Mouse (Mus musculus) liver, embryonic 13.5 days (tissue): ENCODE results near the gene Homer2. TPM values are rescaled to one million over a fixed set of nuclear protein-coding genes. Genes with fewer than 3 reads are reported as not detected.

Experiments used
- ATAC-seq: fragments of 200-750 bp; cut with Nextera tagmentation; 2 replicates; pipeline ENCODE4 v1.8.0; 2017; ENCODE audit warnings: low read depth, mild to moderate bottlenecking, moderate number of reproducible peaks, moderate library complexity
- DNase-seq: peaks from one replicate; pipeline ENCODE4 v3.0.0; 2022
- H3K27ac ChIP-seq: fragments of 300-500 bp; sonication (generic); 2 replicates; pipeline ENCODE4 v1.5.1; 2015; ENCODE audit warnings: moderate library complexity, mild to moderate bottlenecking, inconsistent platforms
- H3K27me3 ChIP-seq: fragments of 300-500 bp; sonication (generic); 2 replicates; pipeline ENCODE4 v1.6.1; 2015; ENCODE audit warnings: mild to moderate bottlenecking, inconsistent platforms
- H3K36me3 ChIP-seq: fragments of 300-500 bp; sonication (generic); 2 replicates; pipeline ENCODE4 v1.6.1; 2015; ENCODE audit warnings: mild to moderate bottlenecking, inconsistent platforms
- H3K4me1 ChIP-seq: fragments of 300-500 bp; sonication (generic); replicated peaks from 2 replicates; pipeline ENCODE4 v1.6.1; 2015; ENCODE audit warnings: inconsistent platforms
- H3K4me2 ChIP-seq: fragments of 300-500 bp; sonication (generic); 2 replicates; pipeline ENCODE4 v1.6.1; 2015; ENCODE audit warnings: inconsistent platforms, mild to moderate bottlenecking, moderate library complexity
- H3K4me3 ChIP-seq: fragments of 300-500 bp; sonication (generic); replicated peaks from 2 replicates; pipeline ENCODE4 v1.5.1; 2015; ENCODE audit warnings: mild to moderate bottlenecking, inconsistent platforms
- H3K9ac ChIP-seq: fragments of 300-500 bp; sonication (generic); 2 replicates; pipeline ENCODE4 v1.6.1; 2015; ENCODE audit warnings: mild to moderate bottlenecking, inconsistent platforms
- H3K9me3 ChIP-seq: fragments of 300-500 bp; sonication (generic); replicated peaks from 2 replicates; pipeline ENCODE4 v1.6.1; 2016; ENCODE audit warnings: inconsistent platforms
- WGBS: fragments of 180-500 bp; shearing (Covaris S2); methylation state at CpG from one replicate; pipeline ENCODE4 v1.1.7; 2015; ENCODE audit not compliant: insufficient replicate concordance; 5-methylcytosine and 5-hydroxymethylcytosine counted together
- polyA plus RNA-seq: library from polyadenylated mRNA; unstranded; fragments of >200 nt; fragmentation: Nextera tagmentation; extraction: Ambion mirVana; gene quantifications from 2 replicates; pipeline ENCODE4 v1.2.1, GENCODE M21; 2015

The Homer2 gene
- polyA plus RNA-seq, 1 experiment from 2014 or later = 5.7 TPM

DNA sequence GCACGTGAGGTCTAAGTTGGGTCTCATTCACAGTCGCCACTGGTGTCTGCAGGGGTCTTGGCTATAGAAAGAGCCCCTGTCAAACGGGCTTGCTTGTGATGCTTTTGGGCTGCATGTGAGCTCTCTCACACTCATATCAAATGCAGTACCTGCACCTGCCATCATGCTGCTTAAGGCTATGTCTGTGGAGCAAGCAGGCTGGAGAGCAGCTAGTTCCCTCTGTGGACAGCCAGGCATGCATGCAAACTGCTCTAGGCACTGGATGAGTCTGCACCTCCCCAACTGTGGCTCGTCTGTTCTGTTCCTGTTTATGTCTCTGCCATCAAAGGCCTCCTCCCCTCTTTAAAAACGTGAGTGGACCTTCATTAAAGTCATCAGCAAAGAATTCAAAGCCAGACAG lies 100.9 kb downstream of the Homer2 start:
- Histone ChIP-seq H3K4me2 (no peak overlapping the region), H3K27me3 (no peaks in the 10 kb centered on the region), H3K27ac (peak overlapping the region; percentile 72; the same call in 1 of the 2 replicates), H3K4me3 (no peak overlapping the region), H3K9me3 (no peaks in the 10 kb centered on the region), H3K4me1 (peaks cover 49% of the 10 kb centered on the region), H3K9ac (no peak overlapping the region), H3K36me3 (no peaks in the 10 kb centered on the region)
- 55% methylated on average over 5 of the region's 5 CpGs for WGBS
- DNase-seq (no peak), ATAC-seq (no peak)

DNA sequence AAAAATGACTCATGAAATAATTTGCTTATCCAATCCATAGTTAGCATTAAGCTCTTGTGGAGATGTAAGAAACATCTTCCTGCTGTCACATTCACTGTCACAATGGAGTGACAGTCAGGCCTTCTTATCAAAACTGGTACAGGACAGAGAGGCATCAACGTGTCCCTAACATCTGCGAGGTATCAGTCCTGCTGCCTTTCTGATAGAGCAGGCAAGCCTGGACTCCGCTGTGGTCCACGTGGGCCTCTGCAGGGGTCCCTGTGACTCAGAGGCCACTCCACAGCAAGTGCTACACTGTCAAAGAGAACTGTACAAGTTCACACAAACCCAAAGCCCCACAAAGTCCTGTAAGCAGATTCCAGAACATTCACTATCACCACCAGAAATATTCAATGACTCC lies 101.8 kb downstream of the Homer2 start:
- H3K36me3 ChIP-seq = no peaks in the 10 kb centered on the region
- H3K9me3 ChIP-seq = no peaks in the 10 kb centered on the region
- H3K27me3 ChIP-seq = no peaks in the 10 kb centered on the region
- H3K4me3 ChIP-seq = no peak overlapping the region
- DNase-seq = peak; percentile 74
- peak overlapping the region; percentile 72 for H3K27ac ChIP-seq
- peak overlapping the region; percentile 29 for H3K4me2 ChIP-seq
- ATAC-seq = peak; percentile 94
- peaks cover 49% of the 10 kb centered on the region for H3K4me1 ChIP-seq
- WGBS = 14% methylated on average over 4 of the region's 4 CpGs
- peak overlapping the region; percentile 40; the same call in 1 of the 2 replicates for H3K9ac ChIP-seq

DNA sequence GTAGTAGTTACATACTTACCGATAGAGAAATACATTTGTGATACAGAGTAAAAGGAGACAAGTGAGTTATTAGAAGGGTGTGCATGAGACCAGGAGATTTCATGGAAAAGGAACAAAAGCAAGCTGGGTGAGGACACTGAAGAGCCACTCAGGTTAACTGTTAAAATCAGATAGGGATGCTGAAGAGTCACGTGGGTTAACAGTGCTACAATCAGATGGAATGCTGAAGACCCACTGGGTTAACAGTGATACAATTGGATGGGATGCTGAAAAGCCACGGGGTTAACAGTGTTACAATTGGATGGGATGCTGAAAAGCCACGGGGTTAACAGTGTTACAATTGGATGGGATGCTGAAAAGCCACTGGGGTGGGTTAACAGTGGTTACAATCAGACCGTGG lies 102.3 kb downstream of the Homer2 start:
- WGBS = 30% methylated on average over 5 of the region's 5 CpGs
- no peaks in the 10 kb centered on the region for H3K9me3 ChIP-seq
- no peaks in the 10 kb centered on the region for H3K36me3 ChIP-seq
- H3K4me2 ChIP-seq = 0 out of 2 replicates have a peak overlapping the region, but pooled peaks have one; percentile 10
- ATAC-seq = peak; percentile 37
- H3K27ac ChIP-seq = peak overlapping the region; percentile 77
- no peak for DNase-seq
- no peak overlapping the region for H3K9ac ChIP-seq
- H3K27me3 ChIP-seq = no peaks in the 10 kb centered on the region
- H3K4me1 ChIP-seq = peaks cover 47% of the 10 kb centered on the region
- H3K4me3 ChIP-seq = no peak overlapping the region

DNA sequence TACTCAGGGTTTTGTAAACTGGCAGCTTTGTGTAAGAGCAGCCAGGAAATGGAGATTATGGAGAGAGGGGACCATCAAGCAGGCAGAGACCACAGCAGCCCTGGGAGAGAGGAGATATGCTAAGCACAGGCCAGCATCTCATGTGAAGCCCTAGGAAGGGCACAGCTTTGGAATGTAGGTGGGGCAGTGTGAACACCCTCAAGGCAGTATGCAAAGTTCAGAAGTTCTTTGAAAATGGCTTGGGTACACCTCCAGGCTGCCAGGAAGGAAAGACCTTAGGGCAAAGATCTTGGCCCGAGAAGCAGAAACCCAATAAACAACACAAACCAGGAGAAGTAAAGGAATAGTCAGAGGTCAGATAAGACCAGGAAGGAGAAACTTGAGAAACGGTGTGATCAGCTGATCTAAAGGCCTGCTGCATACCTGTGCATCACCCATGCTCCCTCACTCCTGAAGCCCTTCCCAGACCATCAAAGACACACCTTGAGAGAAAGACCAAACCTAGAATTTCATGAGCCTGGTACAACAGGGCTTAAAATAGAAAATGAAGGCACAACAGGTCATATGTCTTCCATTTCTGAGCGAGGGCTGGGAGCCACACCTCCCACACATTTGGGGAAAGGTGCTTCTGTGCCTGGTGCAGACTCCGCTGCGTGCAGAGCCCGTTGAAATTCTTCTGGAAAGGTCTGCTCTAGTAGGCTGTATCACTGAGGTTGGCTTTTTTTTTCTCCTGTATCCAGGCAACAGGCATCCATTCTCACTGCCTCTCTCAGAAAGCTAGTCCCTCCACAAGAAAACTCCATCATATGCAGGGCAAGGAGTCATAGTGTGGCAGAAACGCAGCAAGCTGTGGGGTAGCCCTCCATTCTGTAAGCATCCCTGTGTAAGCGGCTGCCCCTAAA lies 107.7 kb downstream of the Homer2 start:
- Histone ChIP-seq H3K4me3 (no peak overlapping the region), H3K9me3 (no peaks in the 10 kb centered on the region), H3K4me2 (no peak overlapping the region), H3K9ac (no peak overlapping the region), H3K27ac (no peak overlapping the region), H3K4me1 (peaks cover 10% of the 10 kb centered on the region), H3K27me3 (no peaks in the 10 kb centered on the region), H3K36me3 (peaks cover 46% of the 10 kb centered on the region)
- no peak for DNase-seq
- 75% methylated on average over 8 of the region's 8 CpGs for WGBS
- no peak for ATAC-seq

DNA sequence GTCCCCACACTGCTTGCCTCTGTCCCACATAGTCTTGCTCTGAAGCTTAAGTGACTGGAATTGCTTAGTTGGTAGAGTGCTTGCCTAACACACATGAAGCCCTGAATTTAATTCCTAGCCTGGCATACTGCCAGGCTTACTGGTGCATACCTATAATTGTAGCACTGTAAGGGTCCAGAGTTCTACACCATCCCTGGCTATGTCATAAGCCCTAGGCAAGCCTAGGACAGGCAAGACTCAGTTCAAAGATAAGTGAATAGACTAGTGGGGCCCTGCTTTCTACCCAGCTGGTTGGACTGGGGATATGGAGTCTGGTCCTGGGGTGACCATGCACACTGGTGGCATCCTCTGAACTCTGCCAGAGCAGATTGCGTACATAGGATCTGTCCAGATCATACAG lies 109.7 kb downstream of the Homer2 start:
- no peak overlapping the region for H3K9ac ChIP-seq
- no peak overlapping the region for H3K4me2 ChIP-seq
- no peak overlapping the region for H3K4me3 ChIP-seq
- no peak overlapping the region for H3K27ac ChIP-seq
- H3K9me3 ChIP-seq = no peaks in the 10 kb centered on the region
- peaks cover 66% of the 10 kb centered on the region for H3K36me3 ChIP-seq
- no peaks in the 10 kb centered on the region for H3K4me1 ChIP-seq
- DNase-seq (no peak), ATAC-seq (no peak)
- no peaks in the 10 kb centered on the region for H3K27me3 ChIP-seq
- WGBS = 95% methylated on average over 1 of the region's 1 CpGs

DNA sequence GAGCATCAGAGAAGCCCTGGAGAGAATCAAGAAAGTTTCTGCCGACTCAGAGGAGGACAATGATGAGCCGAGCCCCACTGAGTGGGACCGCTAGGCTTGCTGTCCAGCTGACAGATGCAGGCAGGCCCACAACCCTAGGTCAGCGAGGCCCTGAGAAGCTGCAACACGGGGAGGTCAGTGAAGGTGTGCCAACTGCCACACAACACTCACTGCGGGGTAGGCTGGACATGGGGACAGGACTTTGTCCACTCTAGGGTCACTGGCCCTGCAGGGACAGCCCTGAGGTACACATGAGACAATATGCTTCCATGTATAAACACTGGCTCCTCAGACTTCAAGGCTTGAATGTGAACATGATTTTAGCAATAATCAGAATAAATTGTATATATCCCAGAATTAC lies 111.2 kb downstream of the Homer2 start:
- WGBS = 81% methylated on average over 6 of the region's 6 CpGs
- Histone ChIP-seq H3K4me1 (no peaks in the 10 kb centered on the region), H3K36me3 (peaks cover 81% of the 10 kb centered on the region), H3K4me3 (no peak overlapping the region), H3K9ac (no peak overlapping the region), H3K27ac (no peak overlapping the region), H3K4me2 (no peak overlapping the region), H3K9me3 (no peaks in the 10 kb centered on the region), H3K27me3 (no peaks in the 10 kb centered on the region)
- no peak for DNase-seq
- ATAC-seq = 0 out of 2 replicates have a peak, but pooled peaks have one; percentile 34

DNA sequence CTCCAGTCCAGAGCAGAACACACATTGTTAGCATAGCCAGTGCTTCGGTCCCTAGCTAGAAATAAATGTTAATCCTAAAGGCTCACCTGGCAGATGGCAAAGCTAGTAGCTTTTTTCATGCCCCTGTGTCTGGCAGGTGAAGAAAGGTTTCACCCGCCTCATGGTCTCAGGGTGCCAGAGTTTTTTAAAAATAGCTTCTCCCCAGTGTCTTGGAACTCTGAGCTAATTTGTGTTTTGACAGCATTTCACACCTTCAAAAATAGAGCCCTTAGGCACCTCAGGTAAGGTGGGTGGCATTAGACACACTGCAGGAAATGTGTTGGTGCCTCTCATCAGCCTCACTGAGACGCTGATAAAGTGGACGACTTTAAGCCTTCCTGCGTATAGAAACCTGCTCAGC lies 112.3 kb downstream of the Homer2 start:
- peaks cover 92% of the 10 kb centered on the region for H3K36me3 ChIP-seq
- no peaks in the 10 kb centered on the region for H3K9me3 ChIP-seq
- H3K4me2 ChIP-seq = no peak overlapping the region
- WGBS = 84% methylated on average over 5 of the region's 5 CpGs
- H3K4me1 ChIP-seq = no peaks in the 10 kb centered on the region
- ATAC-seq (no peak), DNase-seq (no peak)
- no peak overlapping the region for H3K27ac ChIP-seq
- no peak overlapping the region for H3K4me3 ChIP-seq
- no peaks in the 10 kb centered on the region for H3K27me3 ChIP-seq
- H3K9ac ChIP-seq = no peak overlapping the region

DNA sequence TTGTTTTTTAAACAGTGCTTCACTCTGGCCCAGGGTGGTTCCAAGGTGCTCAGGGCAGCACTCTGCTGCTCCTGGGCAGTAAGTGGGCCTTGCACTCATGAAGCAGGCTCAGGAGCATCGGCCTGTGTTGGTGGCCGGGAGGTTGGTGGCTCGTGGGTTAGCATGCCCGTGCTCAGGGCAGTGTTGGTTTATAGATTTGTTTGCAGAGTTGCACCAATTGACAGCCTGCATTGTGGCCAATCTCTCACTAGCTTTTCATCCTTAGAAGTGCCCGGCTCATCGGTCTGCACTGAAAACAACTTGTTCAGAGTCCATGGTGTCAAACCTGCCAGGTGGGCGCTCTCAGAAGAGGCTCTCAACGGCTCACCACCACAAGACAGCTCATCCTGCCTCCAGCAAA lies 113.9 kb downstream of the Homer2 start:
- Histone ChIP-seq H3K27ac (no peak overlapping the region), H3K4me3 (no peak overlapping the region), H3K36me3 (peaks cover 97% of the 10 kb centered on the region), H3K4me2 (no peak overlapping the region), H3K9ac (no peak overlapping the region), H3K27me3 (no peaks in the 10 kb centered on the region), H3K4me1 (no peaks in the 10 kb centered on the region), H3K9me3 (no peaks in the 10 kb centered on the region)
- DNase-seq (no peak), ATAC-seq (no peak)
- WGBS = 84% methylated on average over 8 of the region's 8 CpGs

DNA sequence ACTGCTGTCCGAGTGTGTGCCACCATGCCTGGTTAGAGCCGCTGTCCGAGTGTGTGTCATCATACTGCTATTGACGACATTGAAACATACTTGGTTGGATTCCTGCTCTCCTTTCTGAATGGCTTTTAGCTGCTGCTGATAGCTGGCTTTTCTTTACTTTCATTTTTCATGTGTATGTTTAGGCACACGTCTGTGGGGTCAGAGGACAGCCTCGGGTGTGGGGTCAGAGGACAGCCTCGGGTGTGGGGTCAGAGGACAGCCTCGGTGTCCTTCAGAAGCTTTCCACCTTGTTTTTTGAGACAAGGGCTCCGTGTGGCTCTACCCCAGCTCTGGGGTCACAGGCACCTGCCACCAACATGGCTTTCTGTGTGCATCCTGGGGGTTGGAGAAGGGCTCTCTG lies 114.6 kb downstream of the Homer2 start:
- no peaks in the 10 kb centered on the region for H3K4me1 ChIP-seq
- H3K36me3 ChIP-seq = peaks cover 97% of the 10 kb centered on the region
- no peak overlapping the region for H3K4me3 ChIP-seq
- H3K27me3 ChIP-seq = no peaks in the 10 kb centered on the region
- H3K9me3 ChIP-seq = no peaks in the 10 kb centered on the region
- WGBS = 82% methylated on average over 9 of the region's 9 CpGs
- no peak overlapping the region for H3K27ac ChIP-seq
- no peak overlapping the region for H3K4me2 ChIP-seq
- DNase-seq (no peak), ATAC-seq (no peak)
- H3K9ac ChIP-seq = no peak overlapping the region

DNA sequence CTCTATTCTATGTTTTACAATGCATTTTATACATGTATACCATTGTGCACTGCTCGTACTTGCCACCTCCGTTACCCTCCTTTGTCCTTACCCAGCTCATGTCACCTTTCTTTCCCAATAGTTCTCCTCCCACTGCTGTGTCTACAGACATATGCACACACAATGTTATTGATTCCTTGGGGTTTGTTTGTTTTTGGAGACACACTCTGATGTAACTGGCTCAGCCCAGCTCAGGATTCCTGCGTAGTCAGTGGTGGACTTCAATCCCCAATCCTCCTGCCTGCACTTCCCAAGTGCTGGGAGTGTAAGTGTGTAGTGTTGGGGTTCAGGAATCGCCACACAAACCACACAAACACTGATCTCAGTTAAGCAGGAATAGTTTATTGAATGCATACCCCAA lies 120.1 kb downstream of the Homer2 start:
- no peak overlapping the region for H3K9ac ChIP-seq
- no peak overlapping the region for H3K4me2 ChIP-seq
- no peak for DNase-seq
- peak; percentile 76 for ATAC-seq
- H3K4me3 ChIP-seq = no peak overlapping the region
- no peaks in the 10 kb centered on the region for H3K9me3 ChIP-seq
- WGBS = 72% methylated on average over 4 of the region's 4 CpGs
- peaks cover 74% of the 10 kb centered on the region for H3K36me3 ChIP-seq
- H3K4me1 ChIP-seq = 0 out of 2 replicates have a peak, but pooled peaks cover 3% of the 10 kb centered on the region
- no peaks in the 10 kb centered on the region for H3K27me3 ChIP-seq
- H3K27ac ChIP-seq = peak overlapping the region; percentile 60; the same call in 1 of the 2 replicates

DNA sequence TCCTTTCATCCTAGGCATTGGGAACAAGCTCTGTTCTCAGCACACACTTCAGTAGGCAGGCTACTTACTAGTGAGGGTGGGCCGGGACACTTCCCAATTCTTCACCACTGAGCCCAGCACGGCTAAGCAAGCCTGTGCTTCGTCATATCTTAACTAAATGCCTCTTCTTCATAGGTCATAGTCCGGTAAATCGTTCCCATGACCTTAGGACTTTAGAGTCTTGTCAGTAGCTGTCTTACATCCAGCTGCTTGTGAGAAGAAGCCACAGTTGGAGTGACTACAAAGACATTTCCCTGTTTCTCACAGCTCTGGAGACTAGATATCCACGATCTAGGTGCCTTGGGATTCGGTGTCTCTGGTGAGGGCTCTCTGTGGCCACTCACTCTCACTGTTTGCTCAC lies 122.0 kb downstream of the Homer2 start:
- Histone ChIP-seq H3K4me2 (no peak overlapping the region), H3K4me3 (no peak overlapping the region), H3K27ac (no peak overlapping the region; the same call in 1 of the 2 replicates), H3K27me3 (no peaks in the 10 kb centered on the region), H3K9ac (no peak overlapping the region), H3K4me1 (0 out of 2 replicates have a peak, but pooled peaks cover 3% of the 10 kb centered on the region), H3K9me3 (no peaks in the 10 kb centered on the region), H3K36me3 (peaks cover 55% of the 10 kb centered on the region)
- no peak for ATAC-seq
- 86% methylated on average over 7 of the region's 7 CpGs for WGBS
- DNase-seq = no peak

DNA sequence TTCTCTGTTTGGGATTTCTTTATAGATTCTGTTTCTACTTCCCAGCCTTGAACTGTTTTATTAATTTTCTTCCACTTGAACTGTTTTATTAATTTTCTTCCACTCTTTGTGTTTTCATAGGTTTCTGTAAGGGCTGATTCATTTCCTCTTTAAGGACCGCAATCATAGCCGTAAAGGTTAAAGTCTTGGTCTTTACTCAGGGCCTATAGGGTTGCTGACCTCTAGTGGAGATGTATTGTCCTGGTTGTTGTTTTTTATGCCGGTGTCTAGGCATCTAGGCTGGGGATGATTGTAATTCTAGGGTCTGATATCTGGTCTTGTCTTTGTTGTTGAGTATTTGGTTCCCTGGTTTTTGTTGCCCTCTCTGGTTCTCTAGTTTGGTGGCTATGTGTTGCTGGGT lies 123.8 kb downstream of the Homer2 start:
- H3K27ac ChIP-seq = no peak overlapping the region
- no peak for ATAC-seq
- no peak overlapping the region for H3K4me3 ChIP-seq
- no peaks in the 10 kb centered on the region for H3K9me3 ChIP-seq
- peaks cover 12% of the 10 kb centered on the region for H3K4me1 ChIP-seq
- H3K27me3 ChIP-seq = no peaks in the 10 kb centered on the region
- WGBS = 70% methylated on average over 3 of the region's 3 CpGs
- DNase-seq = no peak
- peaks cover 52% of the 10 kb centered on the region for H3K36me3 ChIP-seq
- no peak overlapping the region for H3K9ac ChIP-seq
- no peak overlapping the region for H3K4me2 ChIP-seq
